Mouse (Mus musculus): Measurements from ENCODE around the gene Tnfsf12. TPM values are rescaled to one million over a fixed set of nuclear protein-coding genes. Genes with fewer than 3 reads are reported as not detected.

Gene Tnfsf12
- under 1 TPM; 0.31 to 0.42 TPM for polyA plus RNA-seq (2017; shearing (Covaris generic))

DNA sequence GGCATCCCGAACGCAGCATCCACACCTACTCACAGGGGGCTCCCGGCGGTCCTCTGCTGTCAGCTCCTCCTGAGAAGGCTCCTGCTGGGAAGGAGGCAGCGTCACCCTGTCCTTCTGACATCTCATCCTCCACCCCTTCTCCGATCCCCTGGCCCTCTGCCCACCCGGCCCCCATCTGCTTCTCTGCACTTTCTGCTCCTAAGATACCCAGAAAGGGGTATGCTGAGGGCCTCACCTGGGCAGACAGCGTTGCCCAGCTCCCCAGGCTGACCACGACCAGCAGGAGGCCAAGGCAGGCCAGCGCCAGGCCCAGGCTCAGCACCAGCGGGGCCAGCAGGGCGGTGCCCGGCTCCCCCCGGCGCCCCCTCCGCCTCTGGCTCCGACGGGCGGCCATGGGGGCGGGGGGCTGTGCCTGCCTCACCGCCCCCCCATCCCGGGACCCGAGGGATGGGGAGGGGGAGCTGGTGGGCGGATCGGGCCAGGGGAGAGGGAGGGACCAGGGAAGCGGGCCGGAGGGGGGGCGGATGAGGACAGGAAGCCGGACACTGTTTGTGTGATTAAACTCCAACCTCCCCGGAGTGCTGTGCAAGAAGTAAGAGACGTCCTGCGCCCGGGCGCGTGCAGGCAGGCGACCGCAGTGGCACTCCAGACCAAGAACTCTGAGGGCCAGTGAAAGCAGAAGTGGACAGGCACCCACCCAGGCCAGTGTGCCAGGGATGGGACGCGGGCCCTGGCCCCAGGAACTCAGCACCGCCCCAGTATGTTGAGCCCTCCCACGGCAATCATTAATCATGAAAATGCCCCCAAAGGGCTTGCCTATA lies at the start of gene Tnfsf12, which contains the start of gene Tnfsfm13:
TSS of gene Tnfsf12 (minus strand) at position 489 of the 821 bp plus-strand sequence.
TSS of gene Tnfsfm13 (minus strand) at position 738 of the 821 bp plus-strand sequence.

DNA sequence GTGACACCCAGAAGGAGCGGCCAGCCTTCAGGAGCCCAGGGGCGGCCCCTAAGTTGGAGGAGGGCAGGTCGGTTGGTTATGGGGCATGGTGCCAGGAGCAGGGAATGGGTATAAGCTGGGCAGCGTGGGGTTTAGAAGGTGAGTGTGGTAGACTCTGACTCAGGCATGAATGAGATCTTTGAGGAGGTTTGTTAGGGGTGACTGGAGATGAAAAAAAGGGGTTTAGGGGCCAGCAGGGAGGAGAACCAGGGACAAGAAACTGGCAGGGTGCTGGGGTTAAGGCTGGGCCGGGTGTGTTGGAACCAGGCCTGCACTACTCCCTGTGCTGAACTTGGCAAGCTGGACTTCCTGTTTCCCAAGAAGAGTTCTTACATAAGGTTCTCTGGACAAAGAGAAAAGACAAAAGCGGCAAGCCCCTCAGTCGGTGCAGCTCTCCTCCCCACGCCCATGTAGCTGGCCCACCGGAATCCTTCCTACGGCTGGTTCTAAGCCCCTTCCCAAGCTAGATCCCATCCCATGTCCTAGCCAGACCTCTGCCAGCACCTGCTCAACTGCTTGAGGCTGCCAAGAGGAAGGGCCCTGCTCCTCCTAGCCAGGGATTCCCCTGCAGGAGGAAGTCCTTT lies 10.0 kb downstream of the Tnfsf12 start, which contains the start of gene Tnfsf13:
TSS of gene Tnfsf13 (minus strand) at position 259 of the 623 bp plus-strand sequence.

DNA sequence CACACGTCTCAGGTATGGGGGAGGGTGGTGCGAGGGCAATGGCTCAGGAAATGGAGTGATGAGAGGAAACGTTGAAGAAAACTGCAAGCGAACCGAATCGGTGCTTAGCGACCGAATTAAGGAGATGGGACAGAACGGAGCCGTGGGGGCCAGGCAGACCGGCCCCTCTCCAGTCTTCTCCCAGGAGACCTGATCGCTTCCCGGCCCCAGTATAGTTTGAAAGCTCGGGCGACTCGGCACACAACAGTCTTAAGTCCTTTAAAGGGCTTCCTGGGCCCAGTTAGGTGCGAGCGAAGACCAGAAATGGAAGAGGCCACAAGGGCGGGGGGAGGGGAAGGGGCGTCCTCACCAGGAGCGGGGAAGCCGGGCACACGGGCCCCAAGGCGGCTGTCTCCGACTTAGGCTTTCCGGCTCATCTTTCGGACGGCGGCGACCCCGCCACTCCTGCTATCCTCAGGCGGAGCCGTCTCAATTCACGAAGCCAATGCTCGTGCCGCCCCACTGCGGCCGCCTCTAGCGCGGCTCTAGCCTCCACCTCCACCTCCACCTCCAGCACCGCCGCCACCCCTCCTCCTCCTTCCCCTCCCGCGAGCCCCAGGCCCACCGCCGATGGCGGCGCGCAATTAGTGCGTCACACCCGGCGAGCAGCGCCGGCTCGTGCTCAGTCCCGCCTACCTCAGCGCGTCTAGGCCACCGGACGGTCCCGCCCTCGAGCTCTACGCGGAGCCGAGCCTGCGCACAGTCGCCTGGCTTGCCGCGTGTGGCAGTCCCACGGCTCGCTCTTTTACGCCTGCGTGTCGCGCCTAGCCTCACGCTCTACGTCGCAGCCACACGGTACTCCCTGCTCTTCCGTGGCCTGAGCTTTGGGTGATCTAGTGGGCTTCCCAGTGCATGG lies 14.1 kb downstream of the Tnfsf12 start, which contains the start of gene Senp3:
TSS of gene Senp3 (minus strand) at position 771 of the 895 bp plus-strand sequence.

DNA sequence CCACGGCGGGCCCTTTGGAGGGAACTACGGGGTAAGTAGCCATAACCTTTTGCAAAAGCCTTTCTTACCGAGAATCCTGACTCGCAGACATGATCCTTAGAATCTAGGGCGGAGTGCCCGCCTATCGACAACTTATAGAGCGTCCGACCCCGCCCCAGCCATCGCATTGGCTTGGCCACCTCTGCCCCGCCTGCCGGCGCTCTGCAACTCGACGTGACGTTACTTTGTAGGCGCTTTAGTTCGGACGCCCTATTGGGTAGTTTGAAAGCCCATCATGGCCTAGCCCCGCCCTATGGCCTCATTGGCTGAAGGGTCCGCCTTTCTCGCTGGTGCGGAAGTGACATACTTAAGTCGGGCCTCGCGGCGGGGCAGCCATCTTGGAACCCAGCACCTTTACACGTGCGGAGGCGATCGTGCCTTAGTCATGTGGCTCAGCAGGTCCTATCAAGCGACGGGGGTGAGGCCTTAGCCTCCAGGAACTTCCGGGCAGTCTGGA lies 23.4 kb downstream of the Tnfsf12 start, which contains the start of gene Eif4a1:
TSS of gene Eif4a1 (minus strand) at position 213 of the 496 bp plus-strand sequence.

DNA sequence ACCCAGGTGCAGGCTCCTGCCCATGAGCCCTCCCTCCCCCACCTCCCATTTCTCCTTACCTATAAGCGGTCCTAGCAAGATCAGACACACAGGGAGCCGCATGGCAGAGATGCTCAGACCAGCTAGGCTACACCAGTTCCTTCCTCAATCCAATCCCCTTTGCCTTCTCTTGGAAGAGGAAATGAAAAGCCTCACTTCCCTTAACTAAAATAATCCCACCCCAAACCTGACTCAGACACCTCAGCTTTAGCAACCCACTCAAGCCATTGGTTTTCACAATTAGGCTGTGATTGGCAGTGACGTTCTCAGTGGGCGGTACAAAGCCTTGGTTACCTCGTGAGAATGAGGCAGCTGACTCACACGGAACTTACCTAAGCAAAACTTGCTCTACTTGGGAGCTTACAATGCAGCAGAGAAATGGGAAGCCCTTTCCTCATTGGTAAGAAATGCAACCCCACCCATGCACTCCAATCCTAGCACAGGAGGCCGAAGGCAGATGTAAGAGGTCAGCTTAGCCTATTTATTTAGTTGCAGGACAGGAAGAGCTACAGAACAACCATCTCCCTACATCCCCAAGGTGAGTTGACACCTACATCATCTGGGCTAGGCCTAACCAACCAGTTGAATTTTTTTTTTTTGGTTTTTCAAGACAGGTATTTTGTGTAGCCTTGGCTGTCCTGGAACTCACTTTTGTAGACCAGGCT lies 29.5 kb downstream of the Tnfsf12 start, which contains the start of gene Cd68:
TSS of gene Cd68 (minus strand) at position 193 of the 704 bp plus-strand sequence.

DNA sequence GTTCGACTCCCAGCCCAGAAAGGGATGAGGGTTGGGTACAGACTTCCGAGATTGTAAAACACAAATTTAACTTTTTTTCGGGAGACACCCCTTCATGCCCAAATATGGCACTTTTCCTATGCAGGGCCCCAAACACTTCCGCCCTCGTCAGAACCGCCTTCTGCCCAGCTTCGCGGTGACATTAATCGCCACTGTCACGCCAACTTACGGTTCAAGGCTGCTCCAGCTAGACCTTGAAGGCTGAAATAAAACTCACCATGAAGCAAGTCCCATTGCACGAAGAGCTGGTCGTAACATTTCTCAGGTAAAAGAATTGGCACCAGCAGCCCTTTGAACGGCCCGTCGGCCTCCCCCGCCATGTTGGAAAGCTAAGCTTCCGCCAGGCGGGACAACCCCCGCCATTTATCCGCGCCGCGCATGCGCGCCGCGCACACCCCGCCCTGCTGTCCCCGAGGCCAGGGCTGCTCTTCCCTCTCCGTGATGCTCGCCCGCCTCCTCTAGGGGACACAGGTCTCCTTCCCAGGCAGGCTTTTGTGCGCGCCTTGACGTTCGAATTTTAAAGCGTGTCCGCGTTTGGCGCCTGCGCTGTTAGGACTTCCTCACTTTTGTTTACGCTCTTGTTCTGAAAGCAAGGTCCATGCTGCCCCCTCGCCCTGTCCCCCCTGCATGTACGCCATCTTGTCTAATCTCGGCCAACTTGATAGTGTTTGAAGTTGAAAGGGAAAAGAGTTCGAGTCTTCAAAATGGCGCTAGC lies 33.3 kb downstream of the Tnfsf12 start, which contains the start of gene Mpdu1:
TSS of gene Mpdu1 (minus strand) at position 430 of the 754 bp plus-strand sequence.

DNA sequence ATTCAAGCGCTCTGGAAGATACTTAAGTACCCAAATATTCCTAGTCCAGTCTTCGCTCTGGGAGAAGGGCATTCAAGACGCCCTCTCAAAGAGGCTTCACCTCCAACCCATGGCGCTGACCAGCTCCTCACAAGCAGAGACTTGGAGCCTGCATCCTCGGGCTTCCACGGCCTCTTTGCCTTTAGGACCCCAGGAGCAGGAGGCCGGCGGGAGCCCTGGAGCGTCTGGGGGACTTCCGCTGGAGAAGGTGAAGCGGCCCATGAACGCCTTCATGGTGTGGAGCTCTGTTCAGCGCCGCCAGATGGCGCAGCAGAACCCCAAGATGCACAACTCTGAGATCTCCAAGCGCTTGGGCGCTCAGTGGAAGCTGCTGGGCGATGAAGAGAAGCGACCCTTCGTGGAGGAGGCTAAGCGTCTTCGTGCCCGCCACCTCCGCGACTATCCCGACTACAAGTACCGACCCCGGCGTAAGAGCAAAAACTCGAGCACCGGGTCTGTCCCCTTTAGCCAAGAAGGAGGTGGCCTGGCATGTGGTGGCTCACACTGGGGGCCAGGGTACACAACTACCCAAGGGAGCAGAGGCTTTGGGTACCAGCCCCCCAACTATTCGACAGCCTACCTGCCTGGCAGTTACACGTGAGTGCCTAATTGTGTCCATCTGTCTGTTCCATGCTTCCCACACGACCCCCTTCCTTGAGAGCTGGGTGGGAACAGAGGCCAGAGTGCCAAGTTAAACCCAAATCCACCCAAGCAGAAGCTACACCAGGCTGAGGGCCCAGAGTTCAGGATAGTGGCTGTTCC lies 40.2 kb downstream of the Tnfsf12 start, which contains the start of gene Sox15:
TSS of gene Sox15 (plus strand) at position 51 of the 801 bp plus-strand sequence.

Other genes with a start within 250 kb of the Tnfsf12 start
- under 1 TPM; 0.02 to 0.48 TPM for gene Dnah2, start 146.7 kb downstream of the Tnfsf12 start, polyA plus RNA-seq (2017; shearing (Covaris generic))
- under 1 TPM; 0.23 to 0.32 TPM for gene Efnb3, start 135.6 kb downstream of the Tnfsf12 start, polyA plus RNA-seq (2017; shearing (Covaris generic))
- 10 to 100 TPM; 19.2 to 31.5 TPM for gene Wrap53, start 115.6 kb downstream of the Tnfsf12 start, polyA plus RNA-seq (2017; shearing (Covaris generic))
- 100 to 1,000 TPM; 162 to 242 TPM for gene Trp53, start 115.5 kb downstream of the Tnfsf12 start, polyA plus RNA-seq (2017; shearing (Covaris generic))
- gene Atp1b2, start 89.9 kb downstream of the Tnfsf12 start, polyA plus RNA-seq (2017; shearing (Covaris generic)): under 1 TPM in 1 of 2 experiments, not detected in 1; 0.14 TPM
- under 1 TPM in 1 of 2 experiments, not detected in 1; 0.32 TPM for gene Shbg, start 77.9 kb downstream of the Tnfsf12 start, polyA plus RNA-seq (2017; shearing (Covaris generic))
- not detected for gene Sat2, start 73.8 kb downstream of the Tnfsf12 start, polyA plus RNA-seq (2017; shearing (Covaris generic))
- gene Fxr2, start 62.9 kb downstream of the Tnfsf12 start, polyA plus RNA-seq (2017; shearing (Covaris generic)): 10 to 100 TPM; 49.1 to 52.6 TPM
- not detected for gene Sox15, start 40.5 kb downstream of the Tnfsf12 start, polyA plus RNA-seq (2017; shearing (Covaris generic))
- gene Mpdu1, start 33.2 kb downstream of the Tnfsf12 start, polyA plus RNA-seq (2017; shearing (Covaris generic)): 10 to 100 TPM; 78.8 to 82.1 TPM
- gene Cd68, start 29.7 kb downstream of the Tnfsf12 start, polyA plus RNA-seq (2017; shearing (Covaris generic)): 10 to 100 TPM in 1 of 2 experiments, 1 to 10 TPM in 1; 5.9 to 15.7 TPM
- gene Eif4a1, start 23.4 kb downstream of the Tnfsf12 start, polyA plus RNA-seq (2017; shearing (Covaris generic)): 100 to 1,000 TPM; 550 to 657 TPM
- 10 to 100 TPM; 47.4 to 49.1 TPM for gene Senp3, start 13.8 kb downstream of the Tnfsf12 start, polyA plus RNA-seq (2017; shearing (Covaris generic))
- under 1 TPM; 0.13 to 0.34 TPM for gene Tnfsf13, start 10.1 kb downstream of the Tnfsf12 start, polyA plus RNA-seq (2017; shearing (Covaris generic))
- under 1 TPM; 0.08 to 0.44 TPM for gene Tnfsfm13, start 249 bp upstream of the Tnfsf12 start, polyA plus RNA-seq (2017; shearing (Covaris generic))
- gene Polr2a, start 62.8 kb upstream of the Tnfsf12 start, polyA plus RNA-seq (2017; shearing (Covaris generic)): 10 to 100 TPM; 30.9 to 45.6 TPM
- gene Slc35g3, start 66.1 kb upstream of the Tnfsf12 start, polyA plus RNA-seq (2017; shearing (Covaris generic)): not detected
- gene Zbtb4, start 70.1 kb upstream of the Tnfsf12 start, polyA plus RNA-seq (2017; shearing (Covaris generic)): 1 to 10 TPM; 4.9 to 5.8 TPM
- gene Chrnb1, start 100.1 kb upstream of the Tnfsf12 start, polyA plus RNA-seq (2017; shearing (Covaris generic)): 1 to 10 TPM; 1.6 to 3.6 TPM
- gene Fgf11, start 106.0 kb upstream of the Tnfsf12 start, polyA plus RNA-seq (2017; shearing (Covaris generic)): not detected
- gene Tmem102, start 109.8 kb upstream of the Tnfsf12 start, polyA plus RNA-seq (2017; shearing (Covaris generic)): under 1 TPM in 1 of 2 experiments, not detected in 1; 0.38 TPM
- gene Gm39566, start 119.4 kb upstream of the Tnfsf12 start, polyA plus RNA-seq (2017; shearing (Covaris generic)): not detected
- not detected for gene Spem2, start 122.6 kb upstream of the Tnfsf12 start, polyA plus RNA-seq (2017; shearing (Covaris generic))
- not detected for gene Spem1, start 126.3 kb upstream of the Tnfsf12 start, polyA plus RNA-seq (2017; shearing (Covaris generic))
- under 1 TPM; 0.24 to 0.34 TPM for gene Nlgn2, start 141.9 kb upstream of the Tnfsf12 start, polyA plus RNA-seq (2017; shearing (Covaris generic))
- gene Tmem256, start 142.7 kb upstream of the Tnfsf12 start, polyA plus RNA-seq (2017; shearing (Covaris generic)): 100 to 1,000 TPM; 109 to 131 TPM
- gene Plscr3, start 150.5 kb upstream of the Tnfsf12 start, polyA plus RNA-seq (2017; shearing (Covaris generic)): 10 to 100 TPM; 19.0 to 36.8 TPM
- gene Tnk1, start 162.9 kb upstream of the Tnfsf12 start, polyA plus RNA-seq (2017; shearing (Covaris generic)): not detected
- not detected for gene Tmem95, start 182.2 kb upstream of the Tnfsf12 start, polyA plus RNA-seq (2017; shearing (Covaris generic))
- 1 to 10 TPM in 1 of 2 experiments, under 1 TPM in 1; 0.39 to 3.3 TPM for gene Kctd11, start 185.6 kb upstream of the Tnfsf12 start, polyA plus RNA-seq (2017; shearing (Covaris generic))
- 100 to 1,000 TPM; 299 to 487 TPM for gene Acap1, start 199.7 kb upstream of the Tnfsf12 start, polyA plus RNA-seq (2017; shearing (Covaris generic))
- gene 2810408A11Rik, start 205.1 kb upstream of the Tnfsf12 start, polyA plus RNA-seq (2017; shearing (Covaris generic)): 1 to 10 TPM; 1.5 to 4.2 TPM
- gene Neurl4, start 205.2 kb upstream of the Tnfsf12 start, polyA plus RNA-seq (2017; shearing (Covaris generic)): 1 to 10 TPM; 5.2 to 6.2 TPM
- 100 to 1,000 TPM; 148 to 174 TPM for gene Gps2, start 218.0 kb upstream of the Tnfsf12 start, polyA plus RNA-seq (2017; shearing (Covaris generic))
- 1,000 to 10,000 TPM; 1,226 to 1,635 TPM for gene Eif5a, start 226.1 kb upstream of the Tnfsf12 start, polyA plus RNA-seq (2017; shearing (Covaris generic))
- not detected for gene Ybx2, start 239.9 kb upstream of the Tnfsf12 start, polyA plus RNA-seq (2017; shearing (Covaris generic))

All from activated CD4-positive, CD25-positive, alpha-beta regulatory T cell (primary cell).